In the genomic region with DNA sequence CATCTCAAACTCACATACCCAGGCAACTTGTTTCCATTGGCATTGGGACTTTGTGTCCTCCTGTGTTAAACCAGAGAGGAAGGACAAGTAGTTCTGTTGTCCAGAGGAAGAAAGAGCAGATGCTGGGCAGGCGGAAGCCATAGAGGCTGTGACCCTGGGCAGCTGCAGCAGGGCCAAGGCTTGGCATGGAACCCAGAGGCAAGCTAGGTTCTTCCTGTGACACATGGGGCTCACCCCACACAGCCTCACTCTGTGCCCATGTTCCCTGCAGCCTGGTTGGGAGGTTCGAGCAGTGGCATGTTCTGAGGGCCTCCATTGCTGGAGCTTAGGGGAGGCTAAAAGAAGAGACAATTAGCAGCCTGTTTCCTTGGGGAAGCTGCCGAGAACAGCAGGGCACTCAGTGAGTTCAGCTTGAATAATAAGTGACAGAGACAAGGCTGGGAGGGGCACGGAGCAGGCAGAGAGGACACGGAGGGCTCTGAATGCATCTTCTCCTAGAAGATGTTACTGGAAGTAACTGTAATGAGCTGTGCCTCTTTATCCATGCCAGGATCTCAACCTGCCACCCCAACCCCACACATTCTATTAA, we compare ENCODE assay signal across 10 mouse cellular contexts. TPM values are rescaled to one million over a fixed set of nuclear protein-coding genes. Genes with fewer than 3 reads are reported as not detected.
DNase-seq lines count a peak whose midpoint lies in the region; TF ChIP-seq lines count a peak whose summit lies in the region.
"Had no signal": no experiment of that assay in that cellular context is flagged by ENCODE, and none has a peak within 500 bp of the region (broad histone marks: within the 10 kb centered on the region; RNA-seq: fewer than 3 reads in every experiment).

No protein-coding gene starts in this region.

- no peaks in the 10 kb centered on the region for H3K79me2 ChIP-seq in heart, adult 2 months (replicated peaks; ENCODE audit: control insufficient read depth, insufficient read depth, low read length)

- peaks cover 2% of the 10 kb centered on the region for H3K4me1 ChIP-seq in heart, adult 2 months (ENCODE audit: control insufficient read depth, insufficient read depth, low read length)

- no peak for TF ChIP-seq CTCF in heart, adult 2 months (IDR thresholded peaks at IDR 0.05)
- TF ChIP-seq CTCF in brain, embryonic 14.5 days (IDR thresholded peaks at IDR 0.05; ENCODE audit: borderline replicate concordance, extremely low read depth, insufficient read depth, insufficient read length) = no peak

- H3K9ac ChIP-seq in heart, adult 2 months (ENCODE audit: low read depth, low read length) = no peak overlapping the region
- H3K9ac ChIP-seq: lung, embryonic 14.5 days had no signal

- 61% methylated on average over 5 of the region's 5 CpGs for WGBS in heart, adult 2 months

- H3K4me3 ChIP-seq in heart, adult 2 months = no peak overlapping the region

- no peak for TF ChIP-seq POLR2A in heart, adult 2 months (IDR thresholded peaks at IDR 0.05; ENCODE audit: insufficient read depth, low read depth, low read length)
- no peak for TF ChIP-seq POLR2A in brain, embryonic 14.5 days (IDR thresholded peaks at IDR 0.05; ENCODE audit: borderline replicate concordance, extremely low read depth, insufficient read depth, insufficient read length, poor library complexity, severe bottlenecking)

- intact Hi-C loops in heart, adult 2 months (cut with DNase I) = no loop called here

- H3K27ac ChIP-seq in heart, adult 2 months = no peak overlapping the region

- TF ChIP-seq EP300 in heart, adult 2 months (IDR thresholded peaks at IDR 0.05; ENCODE audit: insufficient read depth, low read depth, low read length) = no peak

- H3K36me3 ChIP-seq in heart, adult 2 months (ENCODE audit: control insufficient read depth, insufficient read depth, low read length) = no peaks in the 10 kb centered on the region

- peak; percentile 90 for DNase-seq in heart, adult 11 months
- DNase-seq in heart, adult 2 months = no peak
- DNase-seq in Muller cell, postnatal 12 days (ENCODE audit: inconsistent ontology term) = peak; percentile 18
- DNase-seq in brain, embryonic 14.5 days (ENCODE audit: low read depth) = peak; percentile 63
- DNase-seq in lung, postnatal 10 days = peak; percentile 14
- no peak for DNase-seq in frontal cortex, adult 2 months (ENCODE audit: extremely low spot score in 1 of 2, low spot score in 1 of 2)
- DNase-seq in embryo, embryonic 10.5 days (ENCODE audit: low spot score) = no peak
- no peak for DNase-seq in frontal cortex, postnatal 36 days (ENCODE audit: low spot score in 2 of 2)
- DNase-seq: thymus, adult 18-20 months had no signal

- no peaks in the 10 kb centered on the region for H3K27me3 ChIP-seq in heart, adult 2 months (ENCODE audit: control insufficient read depth, insufficient read depth, low read length)

RNA-seq across cellular contexts. Expression of gene Rasgef1c, which starts 29.5 kb away (rescaled TPM):
- under 1 TPM; 0.42 to 0.57 TPM for total RNA-seq in heart, adult 2 months (2021)
- 0.53 and 0.67 TPM in 2 replicates for polyA plus RNA-seq in heart, adult 2 months (2012; rRNA removed)
- 10.4 and 16.4 TPM in 2 replicates for polyA plus RNA-seq in brain, embryonic 14.5 days (2012; rRNA removed)
- 45.3 and 51.3 TPM in 2 replicates for polyA plus RNA-seq in frontal cortex, adult 2 months (2012; rRNA removed)

Comparison
In these comparisons a context has a peak if more than half of its experiments do, and no peak if none do; other contexts are left out.
1. DNase-seq: peak in heart, adult 11 months (single experiment), Muller cell, postnatal 12 days (single experiment), brain, embryonic 14.5 days (single experiment) and lung, postnatal 10 days (single experiment); none in heart, adult 2 months (0 of 2), frontal cortex, adult 2 months (0 of 2), embryo, embryonic 10.5 days (single experiment) and frontal cortex, postnatal 36 days (0 of 2).